Comparison of ENCODE assay signal across 28 mouse cellular contexts in genomic region chr5:24801841-24802624, GRCm38 (mm10). TPM values are rescaled to one million over a fixed set of nuclear protein-coding genes. Genes with fewer than 3 reads are reported as not detected.
A peak's percentile ranks its signal among the peaks of the same experiment; 100 is the strongest.
DNase-seq lines count a peak whose midpoint lies in the region; ATAC-seq and TF ChIP-seq lines count a peak whose summit lies in the region.
"Had no signal": no experiment of that assay in that cellular context is flagged by ENCODE, and none has a peak within 500 bp of the region (broad histone marks: within the 10 kb centered on the region; RNA-seq: fewer than 3 reads in every experiment).

No protein-coding gene starts in this region.

- ATAC-seq in heart, embryonic 15.5 days (replicated peaks; ENCODE audit: insufficient number of reproducible peaks, insufficient read depth, low FRiP score, low read depth) = no peak
- ATAC-seq in Patski = peak; percentile 33
- ATAC-seq in embryonic facial prominence, embryonic 14.5 days (ENCODE audit: low read depth) = no peak
- peak; percentile 44; the same call in 1 of the 2 replicates for ATAC-seq in liver, embryonic 13.5 days (ENCODE audit: low read depth)
- ATAC-seq: forebrain, embryonic 14.5 days; inflammation-experienced regulatory T-cells, adult 6 months; midbrain, embryonic 13.5 days had no signal

- POLR2A ChIA-PET in Patski (lab: Charles Lee) = no interaction called here

- no peak overlapping the region for H3K4me2 ChIP-seq in heart, embryonic 15.5 days
- H3K4me2 ChIP-seq in embryonic facial prominence, embryonic 14.5 days (ENCODE audit: low read depth, low read length) = no peak overlapping the region
- H3K4me2 ChIP-seq in liver, embryonic 13.5 days = no peak overlapping the region
- H3K4me2 ChIP-seq: embryonic facial prominence, embryonic 15.5 days; hindbrain, embryonic 14.5 days; midbrain, embryonic 13.5 days had no signal

- 45% methylated on average over 6 of the region's 6 CpGs for WGBS in heart, embryonic 15.5 days
- 68% methylated on average over 6 of the region's 6 CpGs for WGBS in embryonic facial prominence, embryonic 14.5 days
- 60% methylated on average over 6 of the region's 6 CpGs for WGBS in liver, embryonic 13.5 days (ENCODE audit: insufficient replicate concordance)

- peaks cover 38% of the 10 kb centered on the region for H3K36me3 ChIP-seq in heart, embryonic 15.5 days
- H3K36me3 ChIP-seq in embryonic facial prominence, embryonic 14.5 days (ENCODE audit: control insufficient read depth, insufficient read depth, low read length) = peaks cover 56% of the 10 kb centered on the region
- peaks cover 54% of the 10 kb centered on the region for H3K36me3 ChIP-seq in liver, embryonic 13.5 days

- no peak for DNase-seq in heart, postnatal 14 days
- no peak for DNase-seq in Patski (ENCODE audit: low read depth, low spot score)
- no peak for DNase-seq in embryonic facial prominence, embryonic 14.5 days (ENCODE audit: low spot score)
- DNase-seq in liver, embryonic 13.5 days = no peak
- DNase-seq in left cerebral cortex, adult 18-20 months (ENCODE audit: low spot score in 2 of 2) = no peak
- DNase-seq in thymus, postnatal 4 days = no peak
- DNase-seq: cerebellum, adult 11-12 months; cerebellum, postnatal 14 days; gastrocnemius, postnatal 10 days; heart, postnatal 36 days; kidney, adult 9 months; kidney, postnatal 14 days; lung, adult 2 months; lung, postnatal 14 days; right cerebral cortex, postnatal 14 days had no signal

- no peaks in the 10 kb centered on the region for H3K9me3 ChIP-seq in heart, embryonic 15.5 days (replicated peaks)
- no peaks in the 10 kb centered on the region for H3K9me3 ChIP-seq in embryonic facial prominence, embryonic 14.5 days (ENCODE audit: control insufficient read depth, low read length)
- H3K9me3 ChIP-seq in liver, embryonic 13.5 days (replicated peaks) = no peaks in the 10 kb centered on the region
- H3K9me3 ChIP-seq: embryonic facial prominence, embryonic 15.5 days; midbrain, embryonic 13.5 days had no signal

- CTCF ChIA-PET in Patski (lab: Charles Lee) = interaction anchor here (0.7 to 3.2 kb wide), 7 partner anchors 12 to 215 kb away, joined by 3 to 11 read pairs (median 4); no protein-coding TSS in a partner anchor

- H3K9ac ChIP-seq in heart, embryonic 15.5 days = no peak overlapping the region
- H3K9ac ChIP-seq in embryonic facial prominence, embryonic 14.5 days (ENCODE audit: low read depth, low read length) = no peak overlapping the region
- H3K9ac ChIP-seq in liver, embryonic 13.5 days = 0 out of 2 replicates have a peak overlapping the region, but pooled peaks have one; percentile 11
- H3K9ac ChIP-seq: embryonic facial prominence, embryonic 15.5 days; hindbrain, embryonic 14.5 days; midbrain, embryonic 13.5 days had no signal

- in situ Hi-C loops in Patski (cut with MboI; ENCODE audit: low pct_unique_long_range_greater_than_20kb) = no loop called here

- peaks cover 15% of the 10 kb centered on the region for H3K4me1 ChIP-seq in heart, embryonic 15.5 days (replicated peaks)
- no peaks in the 10 kb centered on the region for H3K4me1 ChIP-seq in embryonic facial prominence, embryonic 14.5 days (ENCODE audit: control insufficient read depth, insufficient read depth, low read length)
- H3K4me1 ChIP-seq in liver, embryonic 13.5 days (replicated peaks) = peaks cover 12% of the 10 kb centered on the region
- H3K4me1 ChIP-seq: midbrain, embryonic 13.5 days had no signal

- peak; percentile 16 for TF ChIP-seq CTCF in Patski (IDR thresholded peaks at IDR 0.05)

- peak overlapping the region; percentile 27 for H3K27ac ChIP-seq in heart, embryonic 15.5 days
- H3K27ac ChIP-seq in embryonic facial prominence, embryonic 14.5 days (replicated peaks; ENCODE audit: low read depth, low read length) = 0 out of 2 replicates have a peak overlapping the region, but pooled peaks have one; percentile 6
- H3K27ac ChIP-seq in liver, embryonic 13.5 days = 0 out of 2 replicates have a peak overlapping the region, but pooled peaks have one; percentile 10
- H3K27ac ChIP-seq: embryonic facial prominence, embryonic 15.5 days; hindbrain, embryonic 14.5 days; layer of hippocampus, adult 2 months; midbrain, embryonic 13.5 days had no signal

- H3K4me3 ChIP-seq in heart, embryonic 15.5 days = no peak overlapping the region
- no peak overlapping the region for H3K4me3 ChIP-seq in embryonic facial prominence, embryonic 14.5 days (ENCODE audit: low read depth, low read length)
- no peak overlapping the region for H3K4me3 ChIP-seq in liver, embryonic 13.5 days (replicated peaks)
- H3K4me3 ChIP-seq: embryonic facial prominence, embryonic 15.5 days; layer of hippocampus, adult 2 months; midbrain, embryonic 13.5 days had no signal

- intact Hi-C loops in heart, postnatal 14 days (cut with DNase I) = loop anchor here (5.0 kb wide), 2 partner anchors 35 to 210 kb away; no protein-coding TSS in a partner anchor

- H3K27me3 ChIP-seq in heart, embryonic 15.5 days = no peaks in the 10 kb centered on the region
- H3K27me3 ChIP-seq in Patski = no peaks in the 10 kb centered on the region
- H3K27me3 ChIP-seq in embryonic facial prominence, embryonic 14.5 days (replicated peaks; ENCODE audit: control insufficient read depth, insufficient read depth, low read length) = no peaks in the 10 kb centered on the region
- H3K27me3 ChIP-seq in liver, embryonic 13.5 days = no peaks in the 10 kb centered on the region
- H3K27me3 ChIP-seq: embryonic facial prominence, embryonic 15.5 days; midbrain, embryonic 13.5 days had no signal

RNA-seq across cellular contexts. Expression of gene Rheb, which starts 40.4 kb away (rescaled TPM):
- 211 and 262 TPM in 2 replicates for polyA plus RNA-seq in heart, embryonic 15.5 days (2015; fragmentation: Nextera tagmentation; extraction: Ambion mirVana)
- total RNA-seq in heart, postnatal 14 days (2021) = 10 to 100 TPM; 71.6 to 78.1 TPM
- polyA plus RNA-seq in Patski (2021) = 168 TPM
- 198 and 207 TPM in 2 replicates for polyA plus RNA-seq in embryonic facial prominence, embryonic 14.5 days (2014; fragmentation: Nextera tagmentation; extraction: Ambion mirVana)
- 105 and 133 TPM in 2 replicates for polyA plus RNA-seq in liver, embryonic 13.5 days (2015; fragmentation: Nextera tagmentation; extraction: Ambion mirVana)
- total RNA-seq in left cerebral cortex, adult 18-20 months (2021) = 100 to 1,000 TPM; 130 to 134 TPM

RNA-seq across cellular contexts. Expression of gene Crygn, which starts 44.2 kb away (rescaled TPM):
- polyA plus RNA-seq in heart, embryonic 15.5 days (2015; fragmentation: Nextera tagmentation; extraction: Ambion mirVana) = 2.5 TPM in 1 of 2 replicates, not detected in the other
- total RNA-seq in heart, postnatal 14 days (2021) = 1 to 10 TPM in 1 of 2 experiments, not detected in 1; 2.8 TPM
- polyA plus RNA-seq in Patski (2021) = not detected
- polyA plus RNA-seq in embryonic facial prominence, embryonic 14.5 days (2014; fragmentation: Nextera tagmentation; extraction: Ambion mirVana) = 4.1 TPM in 1 of 2 replicates, not detected in the other
- polyA plus RNA-seq in liver, embryonic 13.5 days (2015; fragmentation: Nextera tagmentation; extraction: Ambion mirVana) = 0.74 TPM in 1 of 2 replicates, not detected in the other
- total RNA-seq in left cerebral cortex, adult 18-20 months (2021) = not detected
- total RNA-seq: gastrocnemius, postnatal 10 days; heart, adult 8-10 months; heart, postnatal 36 days; layer of hippocampus, adult 2 months; left cerebral cortex, postnatal 10 days; monocyte, adult 5-6 weeks; neutrophil, adult 5-6 weeks had no signal
- polyA plus RNA-seq: C2C12; frontal cortex, adult 2 months; midbrain, embryonic 13.5 days had no signal

Comparison
In these comparisons a context has a peak if more than half of its experiments do, and no peak if none do; other contexts are left out.
1. ATAC-seq: peak in Patski (single experiment) and liver, embryonic 13.5 days (single experiment); none in heart, embryonic 15.5 days (single experiment) and embryonic facial prominence, embryonic 14.5 days (single experiment).
2. Peak in every context shown above with its lines, with median percentiles within 50 percentile points of each other: H3K27ac ChIP-seq.